Mouse (Mus musculus): ENCODE measurements around the gene Abca8b. TPM values are rescaled to one million over a fixed set of nuclear protein-coding genes. Genes with fewer than 3 reads are reported as not detected.
A peak's percentile ranks its signal among the peaks of the same experiment; 100 is the strongest.
"Not testable (repeated sequence)": the region's sequence is repeated elsewhere in the genome, so short reads cannot be mapped to it uniquely, and the experiment has no call there.

Gene Abca8b
- 10 to 100 TPM; 10.6 to 12.7 TPM for total RNA-seq (2021)
- long read RNA-seq, experiment 1, partial matches to known transcripts: 1 of 4 reads
- long read RNA-seq, experiment 1, other reads (novel, unspliced or antisense): 3 of 4 reads
- long read RNA-seq, experiment 2, partial matches to known transcripts: 0 of 2 reads
- long read RNA-seq, experiment 2, other reads (novel, unspliced or antisense): 2 of 2 reads

- peak; percentile 81 to 86 for DNase-seq (ENCODE audit: low spot score in 2 of 2)
Observed at GRCm38 (mm10) chr11:109995624-109996023, at the start of gene Abca8b. Gene Abca8b, minus strand, starts transcription at chr11:109995845.

DNA sequence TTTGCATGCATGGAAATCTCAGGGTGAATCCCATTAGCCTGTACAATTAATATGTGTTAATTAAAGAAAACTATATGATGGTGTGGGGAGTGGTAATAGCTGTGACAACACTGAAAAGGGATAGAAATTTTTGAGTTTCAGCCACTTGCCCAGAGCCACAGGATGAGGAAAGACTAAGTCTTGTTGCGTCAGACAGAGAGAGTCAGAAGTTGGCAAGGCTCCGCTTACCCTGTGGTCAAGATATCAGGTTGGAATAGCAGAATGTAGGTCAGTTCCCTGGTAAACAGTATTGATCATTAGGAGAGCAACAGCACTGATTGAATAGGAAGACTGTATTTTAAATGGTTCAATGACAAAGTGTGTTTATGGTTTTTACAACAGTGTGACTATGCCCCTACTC is 42.1 kb upstream of the Abca8b start:
- no peak for DNase-seq (ENCODE audit: low spot score in 2 of 2)

DNA sequence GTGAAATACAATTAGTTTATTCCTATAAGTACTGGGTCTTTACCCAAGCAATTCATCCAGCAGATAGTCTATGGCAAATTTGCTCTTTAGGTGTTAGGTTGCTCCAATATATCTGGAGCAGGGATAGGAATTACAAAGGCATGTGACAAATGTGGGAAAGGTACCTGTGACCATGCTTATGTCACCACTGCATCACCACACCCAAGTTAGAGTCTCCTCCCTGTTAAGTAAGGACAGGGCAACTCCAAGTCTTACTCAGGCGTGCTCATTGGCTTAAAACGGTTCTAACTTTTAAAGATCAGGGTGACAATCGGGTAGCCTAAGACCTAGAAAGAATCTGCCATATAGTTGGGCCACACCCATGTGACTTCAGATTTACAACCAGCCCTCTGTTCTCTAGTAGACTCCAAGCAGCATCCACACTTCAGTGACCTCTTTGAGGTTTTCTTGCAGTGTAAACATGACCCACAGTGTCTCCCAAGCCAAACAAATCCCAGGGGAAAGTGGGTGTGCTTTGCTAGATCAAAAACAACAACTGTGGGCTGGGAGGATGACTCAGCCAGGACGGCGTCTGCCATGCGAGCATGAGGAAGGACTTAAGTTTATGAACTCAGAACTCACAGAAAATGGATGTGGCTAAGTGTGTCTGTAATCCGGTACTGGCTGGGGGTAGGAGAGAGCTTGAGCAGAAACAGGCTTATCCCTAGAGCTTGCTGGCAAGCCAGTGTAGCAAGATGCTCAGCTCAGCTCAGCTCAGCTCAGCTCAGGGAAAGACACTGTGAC is 33.5 kb upstream of the Abca8b start:
- peak in 1 of 2 experiments; percentile 1 for DNase-seq (ENCODE audit: low spot score in 2 of 2)

DNA sequence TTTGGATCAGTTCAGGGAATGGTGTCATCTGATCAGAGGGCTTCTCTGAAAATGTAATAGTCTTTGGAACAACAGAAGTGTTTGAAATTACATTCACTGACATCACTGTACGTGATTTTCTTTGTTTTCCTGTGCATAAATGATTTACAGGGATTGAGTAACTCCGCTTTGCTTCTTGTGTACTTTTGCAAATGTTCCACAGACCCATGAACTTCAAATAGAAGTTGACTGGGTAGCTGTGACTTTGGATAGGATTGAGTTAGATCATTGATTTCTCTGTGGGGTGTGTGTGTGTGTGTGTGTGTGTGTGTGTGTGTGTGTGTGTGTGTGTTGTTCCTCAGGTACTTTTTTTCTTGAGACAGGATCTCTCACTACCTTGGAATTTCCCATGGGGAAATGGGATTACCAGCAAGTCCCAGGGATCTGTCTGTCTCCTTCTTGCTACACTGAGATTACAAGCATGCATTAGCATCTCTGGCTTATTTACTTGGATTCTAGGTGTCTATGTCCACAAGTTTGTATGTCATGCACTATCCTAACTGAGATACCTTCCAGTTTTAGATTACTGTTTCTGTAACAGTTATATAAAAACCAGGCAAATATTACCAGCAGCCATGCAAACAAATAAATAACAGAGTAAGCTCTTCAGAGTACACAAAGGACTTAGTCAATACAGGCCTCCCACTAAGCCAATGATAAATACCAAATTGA is 15.3 kb upstream of the Abca8b start:
- no peak for DNase-seq (ENCODE audit: low spot score in 2 of 2)

DNA sequence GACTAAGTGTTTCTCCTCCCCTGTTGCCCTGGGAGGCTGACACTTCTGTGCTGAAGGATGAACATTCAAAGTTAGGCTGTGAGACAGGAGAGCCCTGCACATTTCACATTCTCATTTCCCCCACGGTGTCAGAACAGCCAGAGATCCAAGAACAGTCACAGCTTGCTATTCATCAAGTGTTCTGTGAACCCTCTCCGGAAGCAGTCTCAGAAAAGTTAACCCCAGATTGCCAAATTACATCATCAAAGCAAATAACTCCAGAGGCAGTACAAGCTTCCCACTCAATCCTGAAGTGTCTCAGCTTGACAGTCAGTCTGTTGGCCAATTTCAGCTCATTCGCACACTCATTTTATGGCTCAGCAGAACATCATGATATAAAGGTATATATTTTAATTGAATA is 632 bp downstream of the Abca8b start:
- peak; percentile 7 to 20 for DNase-seq (ENCODE audit: low spot score in 2 of 2)

DNA sequence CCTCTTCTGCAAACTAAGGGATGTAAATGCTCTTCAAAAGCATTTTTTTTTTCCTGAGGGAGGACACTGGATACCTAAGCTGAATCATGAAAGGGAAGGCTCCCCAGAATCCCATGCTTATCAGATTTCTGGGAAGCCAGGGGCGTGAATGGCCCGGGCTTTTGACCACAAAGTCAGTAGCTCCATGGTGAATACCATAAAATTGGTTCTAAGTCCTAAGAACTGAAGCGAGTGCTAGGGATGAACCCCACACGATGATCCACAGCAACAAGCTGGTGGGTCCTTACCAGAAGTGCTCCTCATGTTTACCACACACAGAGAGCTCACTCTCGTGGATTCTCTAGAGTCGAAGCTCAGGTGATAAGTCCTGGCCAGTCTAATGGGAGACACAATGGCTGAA is 1.6 kb downstream of the Abca8b start:
- DNase-seq (ENCODE audit: low spot score in 2 of 2): no peak

DNA sequence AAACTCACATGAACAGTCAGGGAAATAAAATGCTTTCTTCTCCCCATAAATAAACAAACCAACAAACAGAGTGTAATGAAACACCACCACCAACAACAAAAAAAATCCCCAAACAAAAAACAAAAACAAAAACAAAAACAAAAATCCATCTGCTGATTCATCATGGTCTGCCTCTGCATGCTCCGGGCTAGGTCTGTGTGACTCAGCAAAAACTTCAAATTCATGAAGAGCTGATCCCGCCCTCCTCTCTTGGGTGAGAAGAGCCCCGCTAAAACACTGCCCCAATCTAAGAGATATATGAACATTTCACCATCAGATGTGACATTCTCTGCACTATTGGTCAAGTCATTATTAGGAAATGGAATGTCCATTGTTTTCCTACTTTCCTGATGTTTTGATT is 4.4 kb downstream of the Abca8b start:
- no peak for DNase-seq (ENCODE audit: low spot score in 2 of 2)

DNA sequence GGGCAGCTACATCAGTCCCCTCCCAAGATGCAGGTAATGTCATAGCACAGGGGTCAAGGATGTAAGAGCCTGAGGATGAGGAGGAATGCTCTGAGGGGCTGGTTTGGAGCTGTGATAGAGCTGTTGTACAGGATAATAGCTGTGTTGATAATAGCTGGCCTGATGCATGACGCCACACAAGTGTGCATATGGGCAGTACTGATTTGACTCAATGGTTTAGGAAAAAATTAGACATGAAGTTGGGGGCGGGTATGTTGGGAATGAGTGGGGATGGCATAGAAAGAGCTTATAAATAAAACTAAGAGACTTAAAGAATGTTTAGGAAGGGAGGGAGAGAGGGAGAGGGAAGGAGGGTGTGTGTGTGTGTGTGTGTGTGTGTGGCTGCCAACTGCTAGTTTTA is 5.4 kb downstream of the Abca8b start:
- no peak for DNase-seq (ENCODE audit: low spot score in 2 of 2)

- DNase-seq (ENCODE audit: low spot score in 2 of 2): no peak
Observed at GRCm38 (mm10) chr11:109988164-109988563, 7.5 kb downstream of the Abca8b start.

- DNase-seq (ENCODE audit: low spot score in 2 of 2): not testable (repeated sequence)
Observed at GRCm38 (mm10) chr11:109987460-109988072, 8.1 kb downstream of the Abca8b start.

- DNase-seq (ENCODE audit: low spot score in 2 of 2): no peak
Observed at GRCm38 (mm10) chr11:109981872-109982271, 13.8 kb downstream of the Abca8b start.

GRCm38 (mm10) chr11:109970521-109970920 is 25.1 kb downstream of the Abca8b start:
- no peak for DNase-seq (ENCODE audit: low spot score in 2 of 2)

DNA sequence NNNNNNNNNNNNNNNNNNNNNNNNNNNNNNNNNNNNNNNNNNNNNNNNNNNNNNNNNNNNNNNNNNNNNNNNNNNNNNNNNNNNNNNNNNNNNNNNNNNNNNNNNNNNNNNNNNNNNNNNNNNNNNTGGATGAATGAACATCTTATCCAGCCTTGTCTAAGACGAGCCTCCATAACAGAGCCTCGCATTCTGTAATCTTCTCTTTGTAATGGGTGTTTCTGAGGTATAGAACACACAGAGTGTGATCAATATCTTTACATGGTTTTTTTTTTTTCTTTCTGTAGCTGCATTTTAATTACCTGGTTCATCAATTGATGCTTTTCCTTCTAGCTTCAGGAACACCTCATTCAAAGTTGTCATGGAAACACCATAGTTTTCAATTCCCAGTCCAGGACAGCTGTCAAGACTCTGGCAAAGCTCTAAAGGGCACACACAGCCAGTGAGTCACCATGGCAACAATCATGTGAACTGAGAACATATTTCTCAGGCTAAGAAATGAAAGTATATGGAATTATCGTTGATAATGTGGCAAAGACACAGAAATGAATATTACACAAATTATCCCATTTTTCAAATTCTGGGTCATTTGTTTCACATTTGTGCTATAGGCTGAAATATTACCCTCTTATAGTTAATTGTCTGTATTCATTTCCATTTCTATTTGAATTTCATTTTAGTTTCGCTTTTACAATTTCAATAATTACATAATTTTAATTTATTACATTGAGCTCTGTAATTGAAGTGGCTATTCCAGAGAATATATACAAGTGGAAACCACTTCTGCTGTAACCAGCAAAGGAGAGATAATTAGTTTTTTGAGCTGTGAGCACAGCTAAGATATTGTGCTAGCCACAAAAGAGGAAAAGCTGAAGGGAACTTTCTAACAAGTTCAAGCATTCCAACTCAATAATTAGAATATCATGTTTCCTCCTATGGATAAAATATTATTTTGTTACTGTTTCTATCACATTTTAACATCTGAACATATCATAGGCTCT is 33.9 kb downstream of the Abca8b start:
- DNase-seq (ENCODE audit: low spot score in 2 of 2): no peak

DNA sequence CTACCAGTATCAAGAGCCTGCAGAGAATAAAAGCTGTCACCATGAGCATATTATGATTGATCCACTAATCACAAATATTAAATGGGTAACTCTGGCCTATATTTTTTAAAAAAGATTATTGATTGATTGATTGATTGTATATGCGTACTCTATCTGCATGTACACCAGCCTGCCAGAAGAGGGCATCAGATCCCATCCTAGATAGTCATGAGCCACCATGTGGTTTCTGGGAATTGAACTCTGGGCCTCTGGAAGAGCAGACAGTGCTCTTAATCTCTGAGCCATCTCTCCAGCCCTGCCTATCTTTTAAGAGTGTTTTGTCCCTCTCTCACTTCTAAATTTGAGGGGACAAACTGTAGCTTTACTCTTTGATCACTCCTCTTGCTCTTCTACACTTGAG is 40.5 kb downstream of the Abca8b start:
- no peak for DNase-seq (ENCODE audit: low spot score in 2 of 2)

- DNase-seq (ENCODE audit: low spot score in 2 of 2): no peak
Observed at GRCm38 (mm10) chr11:109936915-109937314, 58.7 kb downstream of the Abca8b start.

DNA sequence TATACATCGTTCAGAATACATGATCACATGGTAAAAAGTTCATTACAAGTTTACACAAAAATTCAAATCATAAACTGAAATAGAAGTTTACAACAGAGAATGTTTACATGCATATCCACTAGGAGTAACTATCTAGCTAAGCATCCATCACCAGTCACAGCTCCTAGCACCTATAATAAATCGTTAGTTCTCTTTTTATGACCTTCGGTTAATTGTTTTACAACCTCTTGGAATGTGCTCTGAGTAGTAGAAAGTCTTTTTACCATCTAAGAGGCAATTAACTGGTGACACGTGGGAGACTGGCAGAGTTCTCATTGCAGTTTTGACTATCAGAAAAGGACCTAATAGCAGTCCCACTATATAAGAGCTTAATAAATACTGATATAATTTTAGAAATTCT is 62.4 kb downstream of the Abca8b start:
- DNase-seq (ENCODE audit: low spot score in 2 of 2): not testable (repeated sequence)

DNA sequence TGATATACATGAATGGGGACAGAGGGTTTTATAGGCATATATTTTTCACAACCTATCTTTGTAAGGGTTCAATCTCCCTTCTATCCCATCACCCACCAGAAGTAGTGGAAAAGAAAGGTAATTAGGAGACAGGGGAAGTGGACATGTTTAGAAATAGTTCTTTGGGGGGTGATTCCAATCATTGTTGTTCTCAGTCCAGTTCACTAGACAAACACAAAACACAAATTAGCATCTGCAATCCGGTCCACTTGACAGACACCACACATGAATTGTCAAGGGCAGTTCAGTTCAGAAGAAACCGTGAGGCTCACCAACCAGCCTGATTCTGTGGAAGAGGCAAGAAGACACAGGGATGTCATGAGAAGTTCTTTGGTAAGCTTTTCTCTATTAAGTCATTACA is 67.2 kb downstream of the Abca8b start:
- DNase-seq (ENCODE audit: low spot score in 2 of 2): no peak

DNA sequence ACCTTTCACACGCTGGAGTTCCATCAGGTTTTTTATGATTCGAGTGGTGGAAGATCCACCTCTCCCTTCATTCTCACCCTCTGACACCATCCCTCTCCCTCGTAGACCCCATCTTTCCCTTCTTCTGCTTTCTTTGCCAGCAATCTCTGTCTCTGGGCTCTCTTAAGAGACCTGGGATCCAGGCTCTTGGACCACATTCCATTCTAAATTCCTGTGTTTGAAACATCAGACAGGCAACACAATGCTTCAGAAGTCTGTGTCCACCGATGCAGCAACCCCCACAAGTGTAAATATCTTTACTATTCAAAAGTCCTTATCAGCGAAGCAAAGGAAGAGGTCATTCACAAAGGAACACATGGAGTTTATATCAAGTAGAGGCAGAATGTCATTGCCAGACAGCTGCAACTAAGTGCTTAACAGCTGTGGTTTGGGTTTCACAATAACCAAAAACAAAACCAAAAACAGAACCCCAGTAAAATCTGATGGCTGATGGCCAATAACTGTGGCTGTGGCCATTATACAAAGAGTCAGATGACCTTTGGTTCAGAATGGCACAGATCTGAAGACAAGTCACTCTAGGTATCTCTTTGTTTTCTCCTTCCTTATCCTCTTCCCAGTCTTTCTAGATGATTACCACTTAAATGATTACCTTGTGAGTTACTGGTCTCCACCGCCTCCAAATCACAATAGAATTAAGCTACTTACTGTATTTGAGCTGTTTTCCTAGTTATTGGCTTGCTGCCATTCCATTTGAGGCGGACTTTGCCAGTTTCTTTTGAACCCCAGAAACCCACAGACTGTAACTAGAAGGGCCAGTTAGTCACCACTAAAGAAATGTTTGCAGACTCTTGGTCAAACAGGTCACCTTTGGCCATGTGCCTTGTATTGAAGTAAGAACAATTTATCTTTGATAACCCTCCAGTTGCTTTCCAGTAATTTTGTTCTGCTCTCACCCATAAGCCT is 68.6 kb downstream of the Abca8b start:
- DNase-seq (ENCODE audit: low spot score in 2 of 2): no peak

DNA sequence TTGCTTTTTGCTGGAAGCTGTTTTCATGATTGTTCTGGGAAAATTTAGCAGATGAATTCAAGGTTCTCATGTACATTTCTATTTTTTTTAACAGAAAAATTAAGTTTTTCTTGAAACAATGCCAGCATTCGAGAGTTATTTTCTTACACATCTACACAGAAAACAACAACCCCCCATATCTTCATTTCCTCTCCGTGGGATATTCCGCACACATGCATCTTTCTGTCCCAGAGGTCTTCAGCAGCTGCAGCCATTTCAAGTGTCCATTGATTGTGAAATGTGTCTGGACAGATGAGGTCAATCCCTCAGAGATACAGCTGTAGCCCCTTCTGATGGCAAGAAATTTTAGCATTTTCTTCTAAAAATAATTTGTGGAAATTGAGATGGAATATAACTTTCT is 73.4 kb downstream of the Abca8b start:
- DNase-seq (ENCODE audit: low spot score in 2 of 2): no peak
